Mouse (Mus musculus) testis, adult 10 weeks (tissue): ENCODE results near the gene Il9r. TPM values are rescaled to one million over a fixed set of nuclear protein-coding genes. Genes with fewer than 3 reads are reported as not detected.

ENCODE experiments used
- polyA plus RNA-seq: library from polyadenylated mRNA; stranded (reverse); fragments of 350-450 nt; fragmentation: Illumina TruSeq; extraction: RNeasy Lipid Tissue Mini Kit (QIAGEN cat#74804); gene quantifications from one replicate; pipeline ENCODE4 v1.2.3, GENCODE M21; 2014; ENCODE audit warnings: low read depth, low replicate concordance

Il9r gene
- 0.70 TPM for polyA plus RNA-seq

DNA sequence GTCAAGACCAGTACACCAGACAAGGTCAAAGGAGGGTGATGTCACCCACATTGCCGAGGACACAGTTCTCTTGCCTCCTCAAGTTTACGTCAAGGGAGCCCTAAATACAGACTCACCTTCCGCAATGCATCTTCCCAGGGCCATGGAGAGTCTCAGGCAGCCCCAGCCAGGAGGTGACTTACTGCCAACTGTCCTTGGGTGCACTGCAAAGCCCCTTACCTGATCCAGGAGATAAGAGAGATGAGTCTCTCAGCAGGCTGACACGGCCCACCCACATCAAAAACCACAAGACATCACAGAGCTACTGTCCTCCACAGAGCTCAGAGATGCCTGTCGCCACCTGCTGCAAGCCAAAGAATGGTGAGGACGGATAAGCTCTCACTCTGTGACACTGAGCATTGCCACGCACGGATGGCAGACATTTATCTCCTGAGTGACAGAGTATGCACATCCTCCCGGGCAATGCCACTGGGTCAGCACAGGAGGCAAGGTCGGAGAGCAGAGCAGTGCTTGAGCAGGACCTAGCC is at the start of gene Il9r:
Il9r (minus strand) TSS at position 205 of the 527 bp plus-strand sequence.

DNA sequence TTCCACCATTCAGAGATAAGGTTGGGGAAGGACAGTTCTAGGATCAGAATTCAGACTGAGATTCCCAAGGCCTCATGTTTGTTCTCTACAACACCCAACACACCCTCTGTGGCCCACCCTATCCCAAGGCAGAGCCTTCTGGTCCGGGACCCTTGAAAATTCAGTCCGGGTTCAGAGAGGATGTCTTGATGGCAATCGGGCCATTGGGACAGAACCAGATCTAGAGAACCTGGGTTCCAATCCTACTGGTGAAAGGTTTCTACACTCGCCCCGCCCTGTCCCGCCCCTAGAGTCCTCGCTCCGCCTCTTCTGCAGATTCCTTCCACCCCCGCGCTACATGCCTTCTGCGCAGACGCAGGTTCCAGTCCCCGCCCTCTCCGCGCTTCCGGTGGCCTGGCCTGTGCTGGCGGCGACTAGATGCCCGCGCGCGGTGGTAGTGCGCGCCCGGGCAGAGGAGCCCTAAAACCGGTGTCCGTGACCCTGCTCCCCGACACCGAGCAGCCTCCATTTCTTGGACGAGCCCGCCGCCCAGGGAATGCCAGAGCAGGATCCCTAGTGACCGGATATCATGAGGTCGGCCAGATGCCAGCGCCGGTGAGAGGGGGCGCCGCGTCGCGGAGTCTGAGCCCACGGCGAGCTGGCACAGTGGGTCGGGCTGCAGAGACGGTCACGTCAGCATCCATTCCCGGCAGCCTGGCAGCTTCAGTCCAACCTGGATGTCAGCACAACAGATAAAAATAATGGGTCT is 26.2 kb upstream of the Il9r start, which contains the start of gene Mpg:
Mpg (plus strand) TSS at position 382 of the 748 bp plus-strand sequence.

DNA sequence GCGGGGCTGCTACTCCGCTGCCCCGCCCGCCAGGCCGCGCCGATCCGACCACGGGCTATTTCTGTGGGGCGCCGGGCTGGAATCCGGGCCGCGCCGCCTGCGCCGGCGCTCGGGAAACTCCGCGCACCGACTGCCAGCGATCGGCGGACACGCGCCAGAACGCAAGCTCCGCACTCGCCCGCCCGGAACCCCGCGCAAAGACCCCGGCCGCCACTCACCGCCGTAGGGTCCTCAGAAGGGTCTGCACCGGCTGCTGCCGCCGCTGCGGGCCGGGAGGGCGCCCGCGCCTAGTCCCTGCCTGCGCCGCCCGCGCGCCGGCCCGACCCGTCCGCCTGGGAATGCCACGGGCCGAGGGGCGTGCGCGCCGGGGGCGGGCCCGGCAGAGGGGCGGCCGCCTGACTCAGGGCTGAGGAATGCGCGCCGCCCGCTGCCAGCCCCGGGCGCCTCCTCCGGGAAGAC is 21.9 kb upstream of the Il9r start, which contains the start of gene Rhbdf1:
Rhbdf1 (minus strand) TSS at position 350 of the 459 bp plus-strand sequence.

DNA sequence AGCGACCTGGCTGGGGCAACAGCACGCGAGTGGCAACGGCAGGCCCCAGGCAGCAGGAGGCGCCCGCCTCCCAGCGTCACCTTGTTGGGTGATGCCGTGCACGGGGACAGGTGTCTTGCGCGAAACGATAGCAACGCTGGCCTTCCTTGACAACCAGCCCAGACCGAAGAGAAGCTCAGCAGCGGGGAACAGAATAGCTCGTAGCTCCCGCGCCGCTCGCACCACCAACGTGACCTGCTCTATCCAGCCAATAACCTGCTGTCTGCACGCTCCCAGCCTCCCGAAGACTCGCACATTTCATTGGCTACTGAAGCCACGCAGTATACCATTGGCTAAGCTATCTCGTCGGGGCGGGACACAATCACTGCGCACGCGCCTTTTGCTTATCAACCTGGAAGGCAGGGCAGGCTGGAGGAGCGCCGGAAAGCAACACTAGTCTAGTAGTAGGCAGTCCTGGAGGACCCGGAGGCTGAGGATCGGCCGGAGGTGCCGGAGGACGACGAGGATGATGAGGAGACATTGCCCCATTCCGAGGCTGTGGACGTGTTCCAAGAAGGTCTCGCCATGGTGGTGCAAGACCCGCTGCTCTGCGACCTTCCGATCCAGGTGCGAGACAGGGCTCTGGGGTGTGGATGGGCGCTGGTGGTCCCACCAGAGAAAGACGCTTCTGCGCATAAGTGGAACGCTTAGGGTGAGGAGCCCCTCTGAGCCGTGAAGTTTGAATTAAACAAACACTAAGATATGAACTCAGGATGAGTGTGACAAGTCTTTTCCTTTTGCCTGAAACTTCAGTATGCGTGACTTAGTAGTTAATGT is 5.2 kb upstream of the Il9r start, which contains the start of gene Snrnp25:
Snrnp25 (plus strand) TSS at position 358 of the 816 bp plus-strand sequence.

Other genes starting within 250 kb of the Il9r start
- gene 4930524B15Rik, start 234.7 kb downstream of the Il9r start, polyA plus RNA-seq: 76.3 TPM
- not detected for gene Nsg2, start 199.8 kb downstream of the Il9r start, polyA plus RNA-seq
- 3.6 TPM for gene Snrnp25, start 5.1 kb upstream of the Il9r start, polyA plus RNA-seq
- 0.04 TPM for gene Rhbdf1, start 22.0 kb upstream of the Il9r start, polyA plus RNA-seq
- 4.5 TPM for gene Mpg, start 26.2 kb upstream of the Il9r start, polyA plus RNA-seq
- 8.3 TPM for gene Nprl3, start 67.4 kb upstream of the Il9r start, polyA plus RNA-seq
- not detected for gene Hba-x, start 76.1 kb upstream of the Il9r start, polyA plus RNA-seq
- 15.4 TPM for gene Hba-a1, start 83.2 kb upstream of the Il9r start, polyA plus RNA-seq
- gene Hbq1b, start 86.7 kb upstream of the Il9r start, polyA plus RNA-seq: not detected
- not detected for gene Hba-a2, start 96.2 kb upstream of the Il9r start, polyA plus RNA-seq
- gene Hbq1a, start 99.8 kb upstream of the Il9r start, polyA plus RNA-seq: not detected
- gene Sh3pxd2b, start 147.5 kb upstream of the Il9r start, polyA plus RNA-seq: 0.15 TPM